Mouse (Mus musculus): ENCODE measurements at regions not wholly inside any gene's neighbourhood (a gene's known extent, or its start where the extent isn't known, plus 50 kb on each side); places are given as distances from the start of the nearest gene placed in this dataset.

- DNase-seq (ENCODE audit: low read depth, low spot score): no peak
These were observed 105.8 kb upstream of the 4933415F23Rik start for GRCm38 (mm10) chr1:23207843-23208242.

GRCm38 (mm10) chr1:23207024-23207423 is 105.0 kb upstream of the 4933415F23Rik start:
- no peak for DNase-seq (ENCODE audit: low read depth, low spot score)

GRCm38 (mm10) chr1:23202511-23203435 is 100.7 kb upstream of the 4933415F23Rik start:
- peak; percentile 55 for DNase-seq (ENCODE audit: low read depth, low spot score)

- DNase-seq (ENCODE audit: low read depth, low spot score): no peak
These were observed 98.4 kb upstream of the 4933415F23Rik start for GRCm38 (mm10) chr1:23200460-23200859.

GRCm38 (mm10) chr1:23190316-23191005 is 88.4 kb upstream of the 4933415F23Rik start:
- DNase-seq (ENCODE audit: low read depth, low spot score): no peak

- no peak for DNase-seq (ENCODE audit: low read depth, low spot score)
These were observed 87.7 kb upstream of the 4933415F23Rik start for GRCm38 (mm10) chr1:23189790-23190189.

- no peak for DNase-seq (ENCODE audit: low read depth, low spot score)
These were observed 86.2 kb upstream of the 4933415F23Rik start for GRCm38 (mm10) chr1:23188216-23188615.

GRCm38 (mm10) chr1:23187446-23188206 is 85.6 kb upstream of the 4933415F23Rik start:
- DNase-seq (ENCODE audit: low read depth, low spot score): no peak

- no peak for DNase-seq (ENCODE audit: low read depth, low spot score)
These were observed 82.7 kb upstream of the 4933415F23Rik start for GRCm38 (mm10) chr1:23184728-23185127.

- DNase-seq (ENCODE audit: low read depth, low spot score): no peak
These were observed 80.5 kb upstream of the 4933415F23Rik start for GRCm38 (mm10) chr1:23182541-23182940.

GRCm38 (mm10) chr1:23178335-23178974 is 76.4 kb upstream of the 4933415F23Rik start:
- DNase-seq (ENCODE audit: low read depth, low spot score): no peak

GRCm38 (mm10) chr1:23174022-23174421 is 72.0 kb upstream of the 4933415F23Rik start:
- DNase-seq (ENCODE audit: low read depth, low spot score): no peak

GRCm38 (mm10) chr1:23173054-23173802 is 71.2 kb upstream of the 4933415F23Rik start:
- DNase-seq (ENCODE audit: low read depth, low spot score): no peak

GRCm38 (mm10) chr1:23171336-23171735 is 69.3 kb upstream of the 4933415F23Rik start:
- DNase-seq (ENCODE audit: low read depth, low spot score): no peak

GRCm38 (mm10) chr1:23170711-23171110 is 68.7 kb upstream of the 4933415F23Rik start:
- no peak for DNase-seq (ENCODE audit: low read depth, low spot score)

GRCm38 (mm10) chr1:23168504-23168903 is 66.5 kb upstream of the 4933415F23Rik start:
- no peak for DNase-seq (ENCODE audit: low read depth, low spot score)

GRCm38 (mm10) chr1:23163371-23163935 is 61.4 kb upstream of the 4933415F23Rik start:
- DNase-seq (ENCODE audit: low read depth, low spot score): no peak

GRCm38 (mm10) chr1:23162766-23163165 is 60.7 kb upstream of the 4933415F23Rik start:
- DNase-seq (ENCODE audit: low read depth, low spot score): no peak

Data from brain, adult 2 months (tissue).